Mouse (Mus musculus) testis, adult 2 months (tissue): ENCODE data around the gene Arfgef2.

Source experiments
- CTCF ChIP-seq: fragments of 200-500 bp; IDR thresholded peaks from 2 replicates; pipeline ENCODE4 v1.5.1; 2012; ENCODE audit warnings: low read depth, mild to moderate bottlenecking, inconsistent platforms, low read length, moderate library complexity; ENCODE audit not compliant: control insufficient read depth, insufficient read depth, insufficient replicate concordance
- POLR2A ChIP-seq: fragments of 200-500 bp; IDR thresholded peaks from 2 replicates; pipeline ENCODE4 v1.6.1; 2012; ENCODE audit warnings: low read depth, mild to moderate bottlenecking, inconsistent platforms, low read length, moderate library complexity; ENCODE audit not compliant: control insufficient read depth

DNA sequence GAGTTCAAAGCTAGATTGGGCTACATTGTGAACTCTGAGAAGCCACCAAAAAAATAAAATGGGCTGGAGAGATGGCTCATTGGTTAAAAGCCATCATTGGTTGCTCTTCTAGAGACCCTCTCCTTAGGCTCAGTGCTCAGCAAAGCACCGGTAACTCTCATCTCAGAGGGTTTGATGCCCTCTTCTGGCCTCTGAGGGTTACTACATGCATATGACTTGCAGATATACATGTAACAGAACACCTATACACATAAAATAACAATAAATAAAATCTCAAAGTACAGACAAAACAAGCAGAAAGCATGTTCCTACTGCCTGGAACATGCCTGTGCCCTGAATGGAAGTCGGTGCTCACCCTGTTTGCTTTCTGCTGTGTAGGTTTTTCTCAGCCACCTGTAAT lies 51.7 kb downstream of the Arfgef2 start:
- TF ChIP-seq CTCF, result no peak
- no peak for TF ChIP-seq POLR2A
